Mouse (Mus musculus): ENCODE measurements around the gene Cntf. TPM values are rescaled to one million over a fixed set of nuclear protein-coding genes. Genes with fewer than 3 reads are reported as not detected.

Gene Cntf
- 0.58 TPM in 1 of 2 replicates, not detected in the other for polyA plus RNA-seq (2012; rRNA removed)

DNA sequence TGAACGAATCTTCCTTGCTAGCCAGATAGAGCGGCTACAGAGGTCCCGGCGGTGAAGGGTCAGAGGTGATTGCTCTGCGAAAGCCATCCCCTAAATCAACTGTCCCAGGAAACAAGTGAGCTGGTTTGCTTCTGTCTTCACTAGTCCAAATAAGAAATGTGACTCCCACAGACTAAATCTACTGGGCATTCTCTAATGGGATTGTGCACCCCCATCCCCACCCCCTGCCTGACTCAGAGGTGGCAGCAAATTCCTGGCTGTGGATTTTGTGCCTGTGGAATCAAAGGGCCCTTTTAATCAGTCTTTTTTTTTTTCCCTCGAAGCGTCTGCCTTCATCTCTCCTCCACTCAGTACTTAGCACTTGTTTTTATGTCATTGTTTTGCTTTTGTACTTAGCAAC lies at the start of gene Cntf:
Gene Cntf (minus strand): TSS at position 325 of the 400 bp plus-strand sequence.

DNA sequence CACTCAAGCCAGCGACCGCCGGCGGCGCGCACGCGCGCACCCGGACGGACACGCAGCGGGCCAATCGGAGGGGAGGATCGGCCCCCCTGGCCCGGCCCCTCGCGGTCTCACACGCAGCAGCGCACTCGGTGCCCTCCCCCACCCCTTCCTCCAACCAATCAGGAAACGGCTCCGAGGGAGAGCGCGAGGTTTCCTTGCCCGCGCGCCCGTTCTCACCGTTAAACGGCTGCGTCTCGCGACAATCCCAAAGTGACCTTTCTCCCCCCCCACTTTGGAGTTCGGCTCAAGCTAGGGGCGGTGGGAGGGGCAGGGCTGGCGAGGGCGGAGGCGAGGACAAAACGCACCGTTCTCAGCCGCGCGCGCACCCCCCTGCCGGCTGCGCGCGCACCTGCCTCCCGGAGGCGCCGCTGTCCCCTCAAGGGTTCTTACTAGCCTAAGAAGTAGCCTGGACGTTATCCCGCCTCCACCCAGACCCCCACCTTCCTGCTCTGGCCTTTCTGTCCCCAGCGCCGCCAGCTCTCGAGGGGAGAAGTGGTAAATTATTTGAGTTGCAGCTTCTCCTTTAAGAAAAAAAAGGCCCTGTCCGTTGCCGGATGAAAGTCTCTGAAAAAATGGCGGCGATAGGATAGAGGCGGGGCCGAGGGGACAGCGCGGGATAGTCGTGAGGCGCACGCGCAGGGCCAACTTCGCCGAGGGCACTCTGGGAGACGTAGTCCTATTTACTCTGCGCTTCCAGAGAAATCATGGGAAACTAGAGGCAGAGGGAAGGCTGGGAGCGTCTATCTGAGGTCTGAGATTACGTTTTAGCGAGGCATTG lies 30.3 kb upstream of the Cntf start, which contains the start of the genes Zfp91 and Lpxn:
Gene Zfp91 (minus strand): TSS at position 616 of the 817 bp plus-strand sequence.
Gene Lpxn (plus strand): TSS at position 683 of the 817 bp plus-strand sequence.

Other genes with a start within 250 kb of the Cntf start
- 0.42 and 0.52 TPM in 2 replicates for gene Fam111a, start 219.9 kb downstream of the Cntf start, polyA plus RNA-seq (2012; rRNA removed)
- gene Gm4952, start 165.7 kb downstream of the Cntf start, polyA plus RNA-seq (2012; rRNA removed) = 0.09 TPM in 1 of 2 replicates, not detected in the other
- gene Glyat, start 132.3 kb downstream of the Cntf start, polyA plus RNA-seq (2012; rRNA removed) = not detected in 2 replicates
- gene Olfr1442, start 95.2 kb downstream of the Cntf start, polyA plus RNA-seq (2012; rRNA removed) = not detected in 2 replicates
- not detected in 2 replicates for gene Olfr1443, start 87.5 kb downstream of the Cntf start, polyA plus RNA-seq (2012; rRNA removed)
- not detected in 2 replicates for gene Keg1, start 69.8 kb downstream of the Cntf start, polyA plus RNA-seq (2012; rRNA removed)
- 12.1 and 13.4 TPM in 2 replicates for gene Zfp91, start 30.5 kb upstream of the Cntf start, polyA plus RNA-seq (2012; rRNA removed)
- gene Lpxn, start 30.6 kb upstream of the Cntf start, polyA plus RNA-seq (2012; rRNA removed) = 2.4 and 2.7 TPM in 2 replicates
- not detected in 2 replicates for gene Gm5244, start 81.0 kb upstream of the Cntf start, polyA plus RNA-seq (2012; rRNA removed)
- gene Olfr1444, start 91.7 kb upstream of the Cntf start, polyA plus RNA-seq (2012; rRNA removed) = not detected in 2 replicates
- not detected in 2 replicates for gene Olfr1445, start 118.2 kb upstream of the Cntf start, polyA plus RNA-seq (2012; rRNA removed)
- not detected in 2 replicates for gene Olfr1446, start 127.9 kb upstream of the Cntf start, polyA plus RNA-seq (2012; rRNA removed)
- gene Olfr1447, start 138.1 kb upstream of the Cntf start, polyA plus RNA-seq (2012; rRNA removed) = not detected in 2 replicates
- not detected in 2 replicates for gene Olfr1448, start 158.8 kb upstream of the Cntf start, polyA plus RNA-seq (2012; rRNA removed)
- not detected in 2 replicates for gene Olfr1449, start 165.2 kb upstream of the Cntf start, polyA plus RNA-seq (2012; rRNA removed)
- not detected in 2 replicates for gene Olfr1450, start 184.6 kb upstream of the Cntf start, polyA plus RNA-seq (2012; rRNA removed)
- gene Olfr1451, start 229.4 kb upstream of the Cntf start, polyA plus RNA-seq (2012; rRNA removed) = not detected in 2 replicates

Data from ovary, adult 2 months (tissue).